Mouse (Mus musculus) spleen, adult 2 months (tissue): ENCODE data around the gene Hspa1a. TPM values are rescaled to one million over a fixed set of nuclear protein-coding genes. Genes with fewer than 3 reads are reported as not detected.
"Not testable (repeated sequence)": the region's sequence is repeated elsewhere in the genome, so short reads cannot be mapped to it uniquely, and the experiment has no call there.

Source experiments
- DNase-seq, 2 experiments: peaks; one replicate each; pipeline versions ENCODE4 v3.0.0 to v3.0.0-alpha.2; 2012 to 2021; ENCODE audit warnings: low spot score in 2 of 2, low read depth in 1 of 2
- H3K27ac ChIP-seq: fragments of 200-500 bp; 2 replicates; pipeline ENCODE4 v1.5.1; 2012; ENCODE audit warnings: low read length, inconsistent platforms; ENCODE audit not compliant: insufficient read depth
- H3K27me3 ChIP-seq: fragments of 200-500 bp; 2 replicates; pipeline ENCODE4 v1.6.1; 2012; ENCODE audit warnings: mild to moderate bottlenecking, moderate library complexity, low read length, inconsistent platforms; ENCODE audit not compliant: control insufficient read depth, insufficient read depth
- H3K36me3 ChIP-seq: fragments of 200-500 bp; 2 replicates; pipeline ENCODE4 v1.6.1; 2012; ENCODE audit warnings: mild to moderate bottlenecking, low read length, inconsistent platforms; ENCODE audit not compliant: control insufficient read depth, insufficient read depth
- H3K4me1 ChIP-seq: fragments of 200-500 bp; 2 replicates; pipeline ENCODE4 v1.6.1; 2011; ENCODE audit warnings: inconsistent platforms; ENCODE audit not compliant: control insufficient read depth, insufficient read depth, insufficient read length
- H3K4me3 ChIP-seq: fragments of 200-500 bp; 2 replicates; pipeline ENCODE4 v1.5.1; 2011; ENCODE audit warnings: mild to moderate bottlenecking, inconsistent platforms; ENCODE audit not compliant: insufficient read depth, insufficient read length; ENCODE audit errors: extremely low read depth
- CTCF ChIP-seq: fragments of 200-500 bp; IDR thresholded peaks from 2 replicates; pipeline ENCODE4 v1.5.1; 2011; ENCODE audit warnings: mild to moderate bottlenecking, inconsistent platforms; ENCODE audit not compliant: insufficient read depth, insufficient read length, insufficient replicate concordance; ENCODE audit errors: extremely low read depth
- POLR2A ChIP-seq: fragments of 200-500 bp; IDR thresholded peaks from 2 replicates; pipeline ENCODE4 v1.6.1; 2011; ENCODE audit warnings: low read depth, low read length, inconsistent platforms
- WGBS: fragments of 180-500 bp; shearing (Covaris S2); methylation state at CpG from one replicate; pipeline ENCODE4 v1.1.7; 2018; 5-methylcytosine and 5-hydroxymethylcytosine counted together
- polyA plus RNA-seq: library from polyadenylated mRNA; depleted of rRNA; stranded (reverse); fragments of >200 nt; gene quantifications from 2 replicates; pipeline ENCODE4 v1.2.3, GENCODE M21; 2012; rRNA removed

Hspa1a gene
- polyA plus RNA-seq: 4.2 and 6.7 TPM in 2 replicates

- Histone ChIP-seq H3K4me3 (peak within 1 kb of the TSS; percentile 51), H3K27ac (peak within 1 kb of the TSS; percentile 22; the same call in 1 of the 2 replicates)
- peak; percentile 52 to 71 for DNase-seq
- not testable (repeated sequence) for H3K4me1 ChIP-seq, H3K27me3 ChIP-seq, H3K36me3 ChIP-seq
- WGBS: under 1% methylated on average over 28 of the region's 33 CpGs
Measured at GRCm38 (mm10) chr17:34972069-34972749, at the start of gene Hspa1a, which contains the start of gene Hspa1l. Gene Hspa1a, minus strand, starts transcription at chr17:34972156. Gene Hspa1l, plus strand, starts transcription at chr17:34972703.

GRCm38 (mm10) chr17:35021163-35021808 is 49.3 kb upstream of the Hspa1a start:
- H3K4me3 ChIP-seq: no peak overlapping the region
- peak overlapping the region; percentile 22; the same call in 1 of the 2 replicates for H3K27ac ChIP-seq
- peaks cover 20% of the 10 kb centered on the region for H3K4me1 ChIP-seq
- DNase-seq: peak; percentile 48 to 81
- peaks cover 1% of the 10 kb centered on the region for H3K36me3 ChIP-seq
- 30% methylated on average over 17 of the region's 17 CpGs for WGBS
- H3K27me3 ChIP-seq: no peaks in the 10 kb centered on the region
- TF ChIP-seq CTCF (peak; percentile 98), POLR2A (no peak)

- WGBS: 93% methylated on average over 8 of the region's 8 CpGs
- Histone ChIP-seq H3K4me3 (no peak overlapping the region), H3K36me3 (peaks cover 8% of the 10 kb centered on the region), H3K27me3 (no peaks in the 10 kb centered on the region), H3K4me1 (peaks cover 23% of the 10 kb centered on the region), H3K27ac (no peak overlapping the region)
- TF ChIP-seq CTCF: no peak
- no peak for TF ChIP-seq POLR2A
- DNase-seq: no peak
Measured at GRCm38 (mm10) chr17:35020551-35020950, 48.6 kb upstream of the Hspa1a start.

- TF ChIP-seq POLR2A (no peak), CTCF (no peak)
- 96% methylated on average over 11 of the region's 11 CpGs for WGBS
- H3K27ac ChIP-seq: no peak overlapping the region
- H3K4me3 ChIP-seq: no peak overlapping the region
- H3K4me1 ChIP-seq: peaks cover 22% of the 10 kb centered on the region
- no peak for DNase-seq
- peaks cover 15% of the 10 kb centered on the region for H3K36me3 ChIP-seq
- no peaks in the 10 kb centered on the region for H3K27me3 ChIP-seq
Measured at GRCm38 (mm10) chr17:35019894-35020293, 47.9 kb upstream of the Hspa1a start.

- Histone ChIP-seq H3K27ac (no peak overlapping the region), H3K4me3 (no peak overlapping the region), H3K4me1 (peaks cover 13% of the 10 kb centered on the region), H3K27me3 (no peaks in the 10 kb centered on the region), H3K36me3 (peaks cover 31% of the 10 kb centered on the region)
- TF ChIP-seq POLR2A (no peak), CTCF (no peak)
- no peak for DNase-seq
- WGBS: 80% methylated on average over 3 of the region's 3 CpGs
Measured at GRCm38 (mm10) chr17:35018171-35018570, 46.2 kb upstream of the Hspa1a start.

- H3K36me3 ChIP-seq: peaks cover 36% of the 10 kb centered on the region
- H3K4me3 ChIP-seq: no peak overlapping the region
- no peak for DNase-seq
- peaks cover 13% of the 10 kb centered on the region for H3K4me1 ChIP-seq
- WGBS: 66% methylated on average over 14 of the region's 14 CpGs
- no peaks in the 10 kb centered on the region for H3K27me3 ChIP-seq
- no peak overlapping the region for H3K27ac ChIP-seq
- no peak for TF ChIP-seq POLR2A
- no peak for TF ChIP-seq CTCF
Measured at GRCm38 (mm10) chr17:35017706-35018030, 45.7 kb upstream of the Hspa1a start.
